Mouse (Mus musculus) common myeloid progenitor, adult 5-6 weeks (primary cell): ENCODE data around the gene Prr19. TPM values are rescaled to one million over a fixed set of nuclear protein-coding genes. Genes with fewer than 3 reads are reported as not detected.
A peak's percentile ranks its signal among the peaks of the same experiment; 100 is the strongest.

Experiments
- ATAC-seq: replicated peaks from 2 replicates; pipeline ENCODE4 v1.8.0; 2016; ENCODE audit warnings: low read depth, mild to moderate bottlenecking, moderate TSS enrichment, inconsistent platforms; ENCODE audit not compliant: poor library complexity, severe bottlenecking
- total RNA-seq: library from RNA; stranded (forward); fragments of 200-1000, 187-1606 nt; gene quantifications from 2 replicates; pipeline ENCODE4 v1.2.3, GENCODE M21; 2017

Gene Prr19
- total RNA-seq, 1 experiment from 2014 or later, result not detected

GRCm38 (mm10) chr7:25290463-25290862 is 10.7 kb upstream of the Prr19 start:
- ATAC-seq, result no peak

GRCm38 (mm10) chr7:25290911-25291310 is 10.3 kb upstream of the Prr19 start:
- no peak for ATAC-seq

GRCm38 (mm10) chr7:25292107-25292506 is 9.1 kb upstream of the Prr19 start:
- no peak for ATAC-seq

- no peak for ATAC-seq
Observed at GRCm38 (mm10) chr7:25293191-25293739, 7.9 kb upstream of the Prr19 start.

- no peak for ATAC-seq
Observed at GRCm38 (mm10) chr7:25294495-25294894, 6.7 kb upstream of the Prr19 start.

GRCm38 (mm10) chr7:25294960-25295722 is 6.1 kb upstream of the Prr19 start:
- no peak for ATAC-seq

- ATAC-seq, result peak; percentile 40; the same call in 1 of the 2 replicates
Observed at GRCm38 (mm10) chr7:25296945-25297453, 4.2 kb upstream of the Prr19 start.

GRCm38 (mm10) chr7:25297454-25298325 is 3.5 kb upstream of the Prr19 start, which contains the start of gene Pafah1b3:
Gene Pafah1b3 (minus strand): TSS chr7:25297986.
- peak; percentile 79 for ATAC-seq

GRCm38 (mm10) chr7:25303003-25303684 is 1.9 kb downstream of the Prr19 start:
- ATAC-seq, result no peak

- ATAC-seq, result no peak
Observed at GRCm38 (mm10) chr7:25303685-25304006, 2.4 kb downstream of the Prr19 start.

- no peak for ATAC-seq
Observed at GRCm38 (mm10) chr7:25305481-25305880, 4.3 kb downstream of the Prr19 start.

- ATAC-seq, result peak; percentile 95
Observed at GRCm38 (mm10) chr7:25305956-25306613, 4.9 kb downstream of the Prr19 start, which contains the start of gene Tmem145. Gene Tmem145 (plus strand): TSS chr7:25306106.

GRCm38 (mm10) chr7:25306614-25306996 is 5.4 kb downstream of the Prr19 start:
- no peak for ATAC-seq

- ATAC-seq, result no peak
Observed at GRCm38 (mm10) chr7:25308702-25309318, 7.6 kb downstream of the Prr19 start.

GRCm38 (mm10) chr7:25309425-25309824 is 8.2 kb downstream of the Prr19 start:
- no peak for ATAC-seq

- no peak for ATAC-seq
Observed at GRCm38 (mm10) chr7:25311193-25311592, 10.0 kb downstream of the Prr19 start.

- ATAC-seq, result no peak
Observed at GRCm38 (mm10) chr7:25313325-25313724, 12.1 kb downstream of the Prr19 start.

- no peak for ATAC-seq
Observed at GRCm38 (mm10) chr7:25314606-25315305, 13.5 kb downstream of the Prr19 start.
